Mouse (Mus musculus) heart, postnatal 0 days (tissue): ENCODE results near the gene Rere. TPM values are rescaled to one million over a fixed set of nuclear protein-coding genes. Genes with fewer than 3 reads are reported as not detected.

Experiments used
- ATAC-seq: fragments of 200-750 bp; cut with Nextera tagmentation; 2 replicates; pipeline ENCODE4 v1.8.0; 2017; ENCODE audit warnings: low read depth, moderate number of reproducible peaks, moderate library complexity; ENCODE audit not compliant: insufficient read depth
- DNase-seq: peaks from one replicate; pipeline ENCODE4 v3.0.0-alpha.2; 2016; ENCODE audit warnings: low spot score
- H3K27ac ChIP-seq: fragments of 300-500 bp; sonication (generic); 2 replicates; pipeline ENCODE4 v1.5.1; 2014; ENCODE audit warnings: low read depth, mild to moderate bottlenecking
- H3K27me3 ChIP-seq: fragments of 300-500 bp; sonication (generic); 2 replicates; pipeline ENCODE4 v1.6.1; 2014; ENCODE audit warnings: low read length, mixed read lengths; ENCODE audit not compliant: control insufficient read depth, insufficient read depth
- H3K36me3 ChIP-seq: fragments of 300-500 bp; sonication (generic); replicated peaks from 2 replicates; pipeline ENCODE4 v1.6.1; 2014; ENCODE audit warnings: low read length, mixed read lengths; ENCODE audit not compliant: control insufficient read depth, insufficient read depth
- H3K4me1 ChIP-seq: fragments of 300-500 bp; sonication (generic); 2 replicates; pipeline ENCODE4 v1.6.1; 2014; ENCODE audit warnings: antibody characterized with exemption; ENCODE audit not compliant: control insufficient read depth, insufficient read depth
- H3K4me2 ChIP-seq: fragments of 300-500 bp; sonication (generic); 2 replicates; pipeline ENCODE4 v1.6.1; 2014; ENCODE audit warnings: low read depth, mild to moderate bottlenecking, low read length, moderate library complexity
- H3K4me3 ChIP-seq: fragments of 300-500 bp; sonication (generic); 2 replicates; pipeline ENCODE4 v1.5.1; 2014; ENCODE audit warnings: low read depth, low read length
- H3K9ac ChIP-seq: fragments of 300-500 bp; sonication (generic); replicated peaks from 2 replicates; pipeline ENCODE4 v1.6.1; 2014; ENCODE audit warnings: low read depth, low read length, mixed read lengths
- H3K9me3 ChIP-seq: fragments of 300-500 bp; sonication (generic); replicated peaks from 2 replicates; pipeline ENCODE4 v1.6.1; 2016; ENCODE audit warnings: low read length; ENCODE audit not compliant: control insufficient read depth
- CTCF ChIP-seq: IDR thresholded peaks from 2 replicates; pipeline ENCODE4 v1.5.1; 2016; ENCODE audit warnings: antibody characterized with exemption, control low read depth, low read depth
- EP300 ChIP-seq: IDR thresholded peaks from 2 replicates; pipeline ENCODE4 v1.6.1; 2016; ENCODE audit warnings: antibody characterized with exemption, low read depth
- WGBS: fragments of 180-500 bp; shearing (Covaris S2); extraction: QIAGEN DNeasy Blood & Tissue Kit; methylation state at CpG from one replicate; pipeline ENCODE4 v1.1.7; 2014; 5-methylcytosine and 5-hydroxymethylcytosine counted together
- polyA plus RNA-seq: library from polyadenylated mRNA; unstranded; fragments of >200 nt; fragmentation: Nextera tagmentation; extraction: Ambion mirVana; gene quantifications from 2 replicates; pipeline ENCODE4 v1.2.1, GENCODE M21; 2015
- total RNA-seq: library from RNA; depleted of rRNA; stranded (reverse); fragments of >200 nt; gene quantifications from 2 replicates; pipeline ENCODE4 v1.2.3, GENCODE M21; 2014; ENCODE audit warnings: low replicate concordance

Gene Rere
- total and polyA plus RNA-seq, 2 experiments from 2014 or later: 14.6 to 17.9 TPM

DNA sequence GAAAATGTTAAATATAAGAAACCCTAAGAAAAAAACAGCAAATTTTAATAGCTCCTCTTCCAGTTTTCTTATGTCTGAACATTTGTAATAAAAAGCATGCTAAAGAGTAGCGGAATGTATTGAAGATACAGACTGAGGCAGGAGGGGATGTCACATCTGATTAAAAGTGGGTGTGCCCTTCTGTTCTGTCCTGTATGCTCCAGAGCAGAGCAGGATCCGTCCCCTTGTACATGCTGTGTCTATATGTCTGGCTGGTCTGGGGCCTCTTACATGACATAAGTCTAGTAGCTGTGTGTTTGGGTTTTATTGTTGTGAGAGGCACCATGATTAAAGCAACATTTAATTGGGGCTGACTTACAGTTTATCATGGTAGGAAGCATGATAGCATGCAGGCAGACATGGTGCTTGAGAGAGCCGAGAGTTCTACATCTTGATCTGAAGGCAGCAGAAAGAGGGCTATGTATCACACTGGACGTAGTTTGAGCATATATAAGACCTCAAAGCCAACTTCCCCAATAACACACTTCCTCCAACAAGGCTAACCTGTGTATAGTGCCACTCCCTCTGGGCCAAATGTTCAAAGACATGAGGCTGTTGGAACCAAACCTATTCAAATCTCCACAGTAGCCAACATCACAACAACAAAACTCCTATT lies 189.4 kb downstream of the Rere start:
- H3K27me3 ChIP-seq: no peaks in the 10 kb centered on the region
- WGBS: 80% methylated on average over 4 of the region's 4 CpGs
- TF ChIP-seq CTCF: no peak
- TF ChIP-seq EP300: no peak
- no peak overlapping the region for H3K9ac ChIP-seq
- H3K9me3 ChIP-seq: no peaks in the 10 kb centered on the region
- H3K4me2 ChIP-seq: no peak overlapping the region
- ATAC-seq (no peak), DNase-seq (no peak)
- H3K4me1 ChIP-seq: peaks cover 31% of the 10 kb centered on the region
- H3K4me3 ChIP-seq: no peak overlapping the region
- no peak overlapping the region for H3K27ac ChIP-seq
- H3K36me3 ChIP-seq: peaks cover 3% of the 10 kb centered on the region; the same call in 1 of the 2 replicates

DNA sequence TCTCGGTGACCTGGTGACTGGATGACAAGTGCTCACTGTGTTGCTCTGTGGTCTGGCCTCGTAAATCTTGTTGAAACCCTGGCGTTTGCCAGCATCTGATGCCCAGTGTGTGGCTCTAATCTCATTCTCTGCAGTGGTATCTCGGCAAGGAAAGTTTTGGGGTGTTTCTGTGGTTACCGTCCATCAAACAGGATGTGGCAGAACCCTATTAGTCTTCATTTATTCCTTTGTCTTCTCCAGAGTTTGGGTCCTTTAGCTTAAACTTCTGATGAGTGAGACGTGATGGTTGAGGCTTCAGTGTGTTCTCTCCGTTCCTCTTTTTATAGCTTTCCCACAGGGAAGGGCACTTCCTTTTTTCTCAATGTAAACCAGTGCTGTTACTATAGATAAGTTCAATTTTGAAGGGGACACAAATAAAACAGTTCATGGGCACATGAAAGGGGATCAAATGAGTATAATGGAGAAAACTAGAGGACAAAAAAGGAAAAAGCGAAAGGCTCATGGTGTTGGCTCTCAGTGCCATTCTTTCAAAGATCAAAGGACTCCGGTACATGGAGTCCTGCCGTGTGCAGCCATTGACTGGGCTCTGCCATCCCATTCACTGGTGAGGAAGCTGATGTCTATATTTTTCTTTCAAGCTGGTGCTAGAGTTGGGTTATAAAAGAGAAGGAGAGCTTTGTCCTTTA lies 191.4 kb downstream of the Rere start:
- Histone ChIP-seq H3K4me3 (no peak overlapping the region), H3K4me1 (peaks cover 34% of the 10 kb centered on the region), H3K36me3 (peaks cover 10% of the 10 kb centered on the region), H3K4me2 (no peak overlapping the region), H3K27me3 (no peaks in the 10 kb centered on the region), H3K27ac (peak overlapping the region; percentile 78), H3K9ac (no peak overlapping the region), H3K9me3 (no peaks in the 10 kb centered on the region)
- WGBS: 41% methylated on average over 10 of the region's 10 CpGs
- no peak for DNase-seq
- TF ChIP-seq CTCF (no peak), EP300 (no peak)
- ATAC-seq: no peak

DNA sequence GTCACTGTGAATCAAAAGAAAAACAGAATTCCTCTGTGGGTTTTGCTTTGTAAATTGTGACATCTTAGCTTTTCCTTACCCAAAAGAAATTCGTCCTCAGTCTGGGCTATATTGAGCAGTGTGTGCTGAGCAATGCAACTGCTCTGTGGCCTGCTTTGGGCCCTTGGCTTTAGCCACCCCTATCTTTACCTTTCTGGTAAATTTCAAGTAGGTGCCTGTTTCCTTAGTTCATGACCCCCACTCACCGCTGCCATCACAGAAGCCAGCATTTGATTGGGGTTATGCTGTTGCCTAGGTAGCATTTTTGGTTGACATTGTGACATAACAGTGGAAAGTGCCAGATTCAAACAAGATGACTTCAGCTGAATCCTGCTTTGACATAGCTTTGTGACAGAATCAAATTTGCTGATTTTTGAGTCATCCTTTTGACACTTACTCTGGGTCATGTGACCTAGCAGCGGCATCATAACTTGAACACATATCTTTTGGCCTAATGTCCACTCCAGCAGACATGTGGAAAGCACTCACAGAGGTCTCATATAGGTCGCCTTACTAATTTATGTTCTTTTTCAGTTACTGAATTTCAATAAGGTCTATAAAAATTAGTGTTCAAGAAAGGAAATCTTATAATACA lies 192.1 kb downstream of the Rere start:
- no peaks in the 10 kb centered on the region for H3K27me3 ChIP-seq
- no peak overlapping the region for H3K4me3 ChIP-seq
- peak overlapping the region; percentile 78 for H3K27ac ChIP-seq
- TF ChIP-seq CTCF (no peak), EP300 (no peak)
- no peaks in the 10 kb centered on the region for H3K9me3 ChIP-seq
- H3K9ac ChIP-seq: no peak overlapping the region
- ATAC-seq (no peak), DNase-seq (no peak)
- no peak overlapping the region for H3K4me2 ChIP-seq
- peaks cover 14% of the 10 kb centered on the region for H3K36me3 ChIP-seq
- 73% methylated on average over 4 of the region's 4 CpGs for WGBS
- H3K4me1 ChIP-seq: peaks cover 34% of the 10 kb centered on the region

DNA sequence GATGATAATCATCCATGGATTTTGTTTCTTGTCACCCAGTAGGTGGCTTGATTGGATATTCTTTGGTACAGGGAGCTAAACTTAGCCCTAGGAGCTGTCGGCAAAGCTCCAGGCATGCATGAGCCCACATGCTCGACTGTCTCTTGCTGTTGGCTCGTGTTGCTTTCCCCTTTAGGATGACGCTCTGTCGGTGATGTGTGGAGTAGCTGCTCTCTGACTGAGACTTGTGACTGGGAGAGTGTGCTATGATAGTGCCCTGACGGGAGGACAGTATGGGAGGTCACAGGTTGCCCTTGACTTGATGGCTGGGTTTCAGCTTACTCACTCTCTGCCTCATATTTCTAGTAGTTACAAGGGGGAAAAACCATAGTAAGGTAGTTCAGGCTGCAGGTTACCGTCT lies 192.6 kb downstream of the Rere start:
- Histone ChIP-seq H3K4me1 (peaks cover 34% of the 10 kb centered on the region), H3K9me3 (no peaks in the 10 kb centered on the region), H3K4me2 (no peak overlapping the region), H3K27me3 (no peaks in the 10 kb centered on the region), H3K4me3 (no peak overlapping the region), H3K9ac (no peak overlapping the region), H3K27ac (peak overlapping the region; percentile 78), H3K36me3 (peaks cover 14% of the 10 kb centered on the region)
- DNase-seq (peak; percentile 82), ATAC-seq (peak; percentile 81)
- TF ChIP-seq CTCF (no peak), EP300 (no peak)
- WGBS: 32% methylated on average over 7 of the region's 7 CpGs

DNA sequence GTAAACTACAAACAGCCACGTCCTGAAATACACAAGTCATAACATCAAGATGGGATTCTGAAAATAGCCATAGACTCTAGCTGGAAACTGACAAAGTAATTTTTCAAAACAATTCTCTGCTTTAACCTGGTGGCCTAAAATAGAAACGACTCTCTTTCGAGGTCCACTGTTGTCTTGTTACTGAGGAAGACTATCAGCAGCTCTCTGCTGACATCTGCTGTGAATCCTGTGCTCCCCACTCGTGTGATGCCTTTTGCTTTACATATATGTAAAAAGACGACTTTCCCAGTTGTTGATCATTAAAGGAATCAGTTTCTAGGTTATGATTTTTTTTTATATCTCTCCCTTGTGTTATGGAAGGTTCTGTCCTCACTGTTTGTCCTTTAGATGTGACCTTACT lies 194.8 kb downstream of the Rere start:
- WGBS: 16% methylated on average over 5 of the region's 5 CpGs
- no peak overlapping the region for H3K4me3 ChIP-seq
- H3K27me3 ChIP-seq: no peaks in the 10 kb centered on the region
- ATAC-seq (0 out of 2 replicates have a peak, but pooled peaks have one; percentile 54), DNase-seq (peak; percentile 50)
- H3K9me3 ChIP-seq: no peaks in the 10 kb centered on the region
- peaks cover 25% of the 10 kb centered on the region for H3K4me1 ChIP-seq
- no peak for TF ChIP-seq EP300
- peak; percentile 49 for TF ChIP-seq CTCF
- H3K36me3 ChIP-seq: peaks cover 21% of the 10 kb centered on the region
- peak overlapping the region; percentile 74 for H3K27ac ChIP-seq
- H3K4me2 ChIP-seq: no peak overlapping the region
- no peak overlapping the region for H3K9ac ChIP-seq
